Mouse (Mus musculus) embryo, embryonic 9.5 days (tissue): ENCODE data around the gene Hoxc6.

Source experiments
- DNase-seq: peaks from one replicate; pipeline ENCODE4 v3.0.0-alpha.2; 2017; ENCODE audit errors: extremely low spot score

Gene Hoxc6

DNA sequence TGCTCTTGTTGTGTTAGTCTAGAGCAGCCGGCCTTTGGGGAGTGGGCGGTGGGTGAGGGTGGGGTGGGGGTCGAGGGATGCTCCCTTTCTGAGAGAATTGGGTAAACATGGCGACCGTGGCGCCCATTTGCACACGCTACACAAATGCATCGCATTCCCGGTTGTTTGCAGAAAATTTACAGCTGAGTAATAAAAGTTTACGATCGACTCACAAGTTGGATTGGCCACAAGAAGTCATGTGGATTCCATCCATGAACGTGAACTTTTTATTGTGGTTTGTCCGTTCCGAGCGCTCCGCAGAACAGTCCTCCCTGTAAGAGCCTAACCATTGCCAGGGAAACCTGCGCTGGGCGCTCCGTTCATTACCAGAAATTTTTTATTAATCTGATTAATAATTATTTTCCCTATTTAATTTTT is at the start of gene Hoxc6:
Hoxc6 (plus strand) TSS at position 319 of the 417 bp plus-strand sequence.
- no peak for DNase-seq

DNA sequence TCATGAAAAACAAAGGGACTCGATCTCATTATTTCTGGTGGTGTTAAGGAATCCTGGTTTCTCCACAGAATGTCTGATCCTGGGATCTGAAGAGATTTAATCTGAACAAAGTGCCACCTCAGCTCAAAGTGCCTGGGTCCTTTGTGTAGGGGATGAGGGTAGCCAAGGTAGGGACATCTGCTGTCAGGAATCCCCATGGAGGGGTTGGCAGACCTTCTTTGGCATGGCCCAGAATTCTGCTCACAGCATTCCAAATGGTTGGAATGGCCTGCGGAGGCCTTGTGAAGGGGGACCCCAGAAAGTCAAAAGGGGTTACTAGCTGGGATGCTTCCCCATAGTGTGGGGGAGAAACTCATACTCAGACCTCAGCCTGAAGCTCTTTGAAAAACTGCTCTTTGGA is 49.2 kb upstream of the Hoxc6 start:
- no peak for DNase-seq

DNA sequence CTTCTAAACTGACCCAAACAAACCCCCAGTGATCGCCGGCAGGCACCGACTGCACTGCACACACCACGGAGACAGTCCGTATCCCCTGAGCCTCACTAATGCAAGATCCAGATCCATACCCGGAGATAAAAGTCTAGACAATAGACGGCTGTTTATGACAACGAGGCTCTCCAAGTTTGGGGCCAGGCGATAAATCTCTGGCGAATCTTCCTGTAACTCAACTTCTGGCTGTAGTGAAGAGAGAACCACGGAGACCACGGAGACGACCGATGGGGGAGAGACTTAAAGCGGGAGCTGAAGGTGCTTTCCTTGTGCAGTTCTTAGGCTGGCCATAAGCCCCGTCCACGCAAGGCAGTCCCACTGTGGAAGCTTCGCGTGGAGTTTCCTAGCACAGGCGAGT is 48.4 kb upstream of the Hoxc6 start:
- no peak for DNase-seq

DNA sequence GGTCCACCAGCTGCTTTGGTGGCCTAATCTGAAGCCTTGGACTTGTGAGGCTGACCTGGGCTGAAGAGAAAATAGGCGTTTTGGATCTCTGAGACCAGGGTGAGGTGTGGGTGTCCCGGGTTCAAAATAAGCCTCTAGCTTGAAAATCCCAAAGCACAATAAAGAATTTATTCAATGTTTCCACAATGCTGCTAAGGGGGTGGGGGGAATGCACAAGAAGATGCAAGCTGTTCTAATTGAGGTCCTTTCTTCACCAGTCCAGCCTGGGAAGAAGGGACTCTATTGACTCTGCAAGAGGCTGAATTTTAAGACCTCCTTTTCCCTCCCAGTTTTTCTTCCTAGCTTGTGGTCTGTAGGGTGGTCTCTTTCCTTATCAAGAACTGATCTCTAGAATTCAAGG is 47.2 kb upstream of the Hoxc6 start:
- DNase-seq: no peak

DNA sequence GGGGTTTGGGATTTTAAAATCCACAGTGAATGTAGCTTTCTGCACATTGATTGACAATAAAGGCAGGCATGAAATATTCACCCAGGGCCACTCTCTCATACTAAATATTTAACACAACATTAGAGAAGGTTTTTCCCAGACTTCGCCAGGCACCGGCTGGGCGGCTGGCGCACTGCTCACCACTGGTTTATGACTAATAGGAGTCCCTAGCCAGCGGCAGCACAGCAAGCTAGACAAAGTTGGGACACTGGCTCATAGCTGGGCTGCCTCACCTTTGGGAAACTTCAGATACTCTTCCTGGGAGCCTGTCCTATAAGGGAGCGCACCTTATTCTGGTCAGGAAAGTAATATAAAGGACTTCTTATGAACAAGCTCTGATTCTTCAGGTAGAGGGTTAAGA is 44.5 kb upstream of the Hoxc6 start:
- no peak for DNase-seq

DNA sequence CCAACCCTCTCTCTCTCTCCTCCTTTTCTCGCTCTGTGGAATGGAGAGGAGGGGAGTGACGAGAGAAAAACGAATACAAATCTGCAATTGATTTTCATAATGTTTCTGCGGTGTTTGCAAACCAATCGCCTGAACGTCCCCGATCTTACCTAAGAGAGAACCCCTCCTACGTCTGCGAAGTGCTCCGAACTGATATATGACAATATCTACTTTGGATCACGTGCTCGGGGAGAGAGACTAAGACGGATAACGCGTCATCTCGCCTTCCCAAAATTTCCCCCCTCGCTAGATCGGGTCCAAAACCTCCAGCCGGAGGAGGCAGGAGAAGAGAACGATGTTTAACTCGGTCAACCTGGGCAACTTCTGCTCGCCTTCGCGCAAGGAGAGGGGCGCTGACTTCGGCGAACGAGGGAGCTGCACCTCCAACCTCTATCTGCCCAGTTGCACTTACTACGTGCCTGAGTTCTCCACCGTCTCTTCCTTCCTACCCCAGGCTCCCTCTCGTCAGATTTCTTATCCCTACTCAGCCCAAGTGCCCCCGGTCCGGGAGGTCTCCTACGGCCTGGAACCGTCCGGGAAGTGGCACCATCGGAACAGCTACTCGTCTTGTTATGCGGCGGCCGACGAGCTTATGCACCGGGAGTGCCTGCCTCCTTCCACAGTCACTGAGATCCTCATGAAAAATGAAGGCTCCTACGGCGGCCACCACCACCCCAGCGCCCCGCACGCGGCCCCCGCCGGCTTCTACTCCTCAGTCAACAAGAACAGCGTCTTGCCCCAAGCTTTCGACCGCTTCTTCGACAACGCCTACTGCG is 43.7 kb upstream of the Hoxc6 start, which contains the start of gene Hoxc11:
Hoxc11 (plus strand) TSS at position 236 of the 815 bp plus-strand sequence.
- no peak for DNase-seq

DNA sequence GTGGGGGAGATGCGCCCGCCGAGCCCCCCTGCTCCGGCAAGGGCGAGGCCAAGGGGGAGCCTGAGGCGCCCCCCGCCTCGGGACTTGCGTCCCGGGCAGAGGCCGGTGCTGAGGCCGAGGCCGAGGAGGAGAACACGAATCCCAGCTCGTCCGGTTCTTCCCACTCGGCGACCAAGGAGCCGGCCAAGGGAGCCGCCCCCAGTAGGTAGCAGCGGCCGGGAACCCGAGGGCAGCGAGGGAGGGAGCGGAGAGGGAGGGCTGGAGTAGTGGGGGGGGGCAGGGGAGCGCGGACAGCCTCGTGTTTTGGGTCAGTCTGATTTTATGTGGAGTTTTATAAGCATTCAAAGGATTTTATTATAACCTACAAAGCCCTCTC is 43.1 kb upstream of the Hoxc6 start:
- no peak for DNase-seq

DNA sequence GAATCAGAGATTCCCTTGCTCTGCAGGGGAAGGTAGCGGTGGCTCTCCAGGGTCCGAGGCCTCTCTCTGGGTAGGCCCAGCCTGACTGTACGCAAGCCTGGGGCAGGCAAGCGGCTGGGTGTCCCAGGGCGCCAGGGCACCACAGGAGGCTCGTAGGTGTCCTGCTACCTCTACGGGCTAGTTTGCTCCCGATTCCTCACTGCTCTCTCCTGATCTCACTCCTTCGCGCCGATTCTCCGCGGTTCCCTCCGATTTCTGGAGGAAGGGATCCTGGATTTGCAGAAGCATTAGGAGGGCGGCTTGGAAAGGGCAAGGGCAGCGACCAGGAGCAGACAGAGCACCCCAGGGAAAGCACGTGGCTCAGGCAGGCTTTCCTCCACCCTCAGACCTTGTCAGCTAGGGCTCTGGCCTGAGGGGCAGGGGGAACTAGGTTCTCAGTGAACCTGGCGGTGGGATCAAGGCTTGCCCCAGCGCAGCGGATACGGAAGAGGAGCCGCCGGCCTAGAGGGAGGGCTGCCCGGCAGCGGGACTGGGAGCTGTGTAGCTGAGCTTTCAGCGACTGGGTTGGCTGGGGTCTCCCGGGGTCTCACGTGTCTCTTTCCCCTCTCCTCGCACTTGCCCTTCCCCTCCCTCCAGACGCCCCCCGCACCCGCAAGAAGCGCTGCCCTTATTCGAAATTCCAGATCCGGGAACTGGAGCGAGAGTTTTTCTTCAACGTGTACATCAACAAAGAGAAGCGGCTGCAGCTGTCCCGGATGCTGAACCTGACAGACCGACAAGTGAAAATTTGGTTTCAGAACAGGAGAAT is 42.0 kb upstream of the Hoxc6 start:
- DNase-seq: no peak

DNA sequence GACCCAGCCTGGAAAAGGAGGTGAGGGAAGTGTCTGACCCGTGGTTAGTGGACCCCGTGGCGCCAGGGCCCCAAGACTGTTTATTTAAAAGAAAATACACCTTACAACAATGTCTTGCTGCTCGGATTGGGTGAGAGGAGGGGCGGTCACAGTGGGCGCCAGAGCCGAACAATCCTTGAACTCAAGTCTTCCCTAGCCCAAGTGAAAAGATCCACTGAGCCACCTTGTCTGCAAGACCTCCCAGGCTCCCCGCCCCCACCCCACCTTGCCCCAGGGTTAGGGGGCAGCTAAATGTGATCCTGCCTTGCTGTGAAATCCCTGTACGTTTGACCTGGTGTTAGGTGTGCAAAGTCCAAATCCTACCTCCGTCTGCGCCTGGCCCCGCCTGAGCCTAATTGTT is 41.2 kb upstream of the Hoxc6 start:
- DNase-seq: no peak

DNA sequence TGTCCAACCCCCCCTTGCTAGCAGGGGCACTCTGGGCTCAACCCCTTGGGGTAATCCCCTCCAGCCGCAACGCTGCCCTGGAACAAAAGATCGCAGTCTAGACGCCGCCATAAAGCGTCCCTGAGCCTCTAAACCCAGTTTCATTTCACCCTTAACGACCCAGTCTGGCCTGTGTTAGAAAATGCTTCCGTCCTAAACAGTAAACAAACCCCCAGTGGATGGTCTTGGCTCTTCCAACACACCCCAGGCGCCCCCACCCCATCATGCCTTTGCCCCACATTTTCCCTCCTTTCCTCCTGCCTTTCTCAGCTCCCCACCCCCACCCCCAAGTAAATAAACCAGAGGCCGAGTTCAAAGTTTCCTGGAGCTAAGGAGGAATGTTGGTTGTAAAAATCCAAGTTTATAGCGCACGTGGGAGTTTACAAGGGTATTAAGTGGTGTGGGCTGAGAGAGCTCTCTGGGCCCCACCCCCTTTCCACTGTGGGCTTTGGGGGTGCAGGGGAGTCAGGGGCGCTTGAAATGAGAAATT is 38.3 kb upstream of the Hoxc6 start:
- no peak for DNase-seq

DNA sequence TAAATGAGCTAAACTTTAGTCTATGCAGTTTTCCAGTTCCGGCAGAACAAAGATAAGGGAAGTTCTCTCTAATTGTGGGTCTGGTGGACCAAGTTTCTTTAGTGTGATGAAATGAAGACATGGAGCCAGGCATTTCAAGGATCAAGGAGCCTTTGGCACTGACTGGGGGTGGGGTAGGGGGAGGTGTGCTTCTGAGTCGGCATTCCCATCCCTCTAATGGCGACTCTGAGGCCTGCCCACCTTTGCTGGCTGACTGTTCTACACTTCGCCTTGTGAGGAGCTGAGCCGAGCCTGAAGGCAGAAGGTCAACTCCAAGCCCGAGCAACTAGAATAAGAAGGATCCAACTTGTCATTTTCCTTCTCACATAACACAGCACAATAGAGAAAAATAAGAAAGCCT is 36.3 kb upstream of the Hoxc6 start:
- no peak for DNase-seq

DNA sequence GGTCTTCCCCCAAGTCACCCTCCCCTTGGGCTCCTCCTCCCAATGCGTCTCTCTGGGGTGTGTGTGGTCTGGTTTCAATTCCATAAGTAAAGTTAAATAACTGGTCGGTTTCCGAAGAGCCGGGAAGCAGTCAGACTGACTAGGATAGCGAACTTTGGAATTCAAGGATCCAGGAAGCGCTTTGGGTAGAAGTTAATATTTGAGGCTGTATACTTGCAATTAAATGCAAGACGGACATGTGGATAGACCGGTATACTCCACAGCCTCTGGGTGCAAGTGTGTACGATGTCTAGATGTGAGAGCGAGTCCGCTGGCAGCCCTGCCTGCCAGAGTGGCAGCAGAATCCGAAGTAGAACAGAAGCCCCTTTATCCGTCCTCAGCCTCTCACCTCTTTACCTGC is 35.6 kb upstream of the Hoxc6 start:
- no peak for DNase-seq

DNA sequence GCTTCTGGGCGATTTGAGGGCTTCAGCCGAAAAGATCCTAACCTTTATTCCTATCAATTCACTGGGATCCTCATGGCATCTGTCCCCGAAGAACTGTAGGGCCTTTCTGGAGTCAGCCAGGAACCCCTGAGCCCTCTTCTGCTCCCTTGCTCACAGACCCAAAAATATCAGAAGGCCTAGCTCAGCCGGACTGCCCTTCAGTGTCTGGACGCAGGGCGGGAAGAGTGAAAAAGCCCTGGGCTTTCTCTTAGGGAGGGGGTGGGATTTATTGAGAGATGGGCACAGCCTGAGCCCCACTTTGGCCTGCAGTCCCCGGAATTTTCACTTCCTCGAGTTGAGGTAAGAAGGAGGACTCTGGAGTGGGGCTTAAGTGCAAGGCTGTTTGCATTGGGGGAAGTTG is 34.8 kb upstream of the Hoxc6 start:
- no peak for DNase-seq

DNA sequence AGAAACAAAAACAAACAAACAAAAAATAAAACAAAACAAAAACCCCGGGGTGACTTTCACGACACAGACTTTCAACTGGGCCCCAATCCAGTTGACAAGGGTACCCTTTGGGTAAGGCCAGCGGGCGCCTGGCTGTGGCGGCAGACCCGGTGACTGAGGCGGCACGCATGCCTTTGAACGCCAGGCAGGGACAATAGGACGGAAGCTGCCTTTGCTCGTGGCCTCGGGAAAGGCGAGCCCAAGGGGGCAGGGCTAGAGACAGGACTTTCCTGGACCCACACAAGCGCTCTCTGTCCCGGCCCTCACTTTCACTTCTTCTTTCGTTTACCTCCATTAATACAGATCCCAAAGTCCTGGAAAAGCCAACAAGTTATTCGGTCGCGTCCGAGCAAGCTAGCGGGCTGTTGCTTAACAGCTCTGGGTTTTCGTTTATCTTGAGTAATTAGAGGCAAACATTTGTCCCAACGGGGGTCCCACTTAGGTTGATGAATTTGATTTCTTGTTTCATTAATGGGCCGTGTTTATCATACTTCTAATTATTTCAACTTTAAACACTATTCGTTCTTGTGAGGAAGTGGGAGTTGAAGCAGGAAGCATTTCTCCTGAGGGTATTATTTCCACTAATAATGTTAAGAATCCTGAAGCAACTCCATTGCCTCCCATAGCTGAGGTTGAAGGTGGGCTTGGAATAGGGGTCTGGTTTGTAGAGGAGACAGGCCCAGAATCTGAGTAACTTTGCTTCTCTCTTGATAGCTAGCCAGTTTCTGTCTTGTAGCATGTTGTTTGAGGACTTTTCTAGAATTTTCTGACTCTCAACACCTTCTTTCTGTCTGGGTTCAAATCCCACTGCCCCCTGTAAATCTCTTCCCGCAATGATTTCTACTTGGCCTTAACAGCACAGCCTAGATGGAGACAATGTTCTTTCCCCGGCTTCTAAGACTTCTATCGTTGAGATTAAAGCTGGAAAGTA is 34.1 kb upstream of the Hoxc6 start:
- DNase-seq: no peak

DNA sequence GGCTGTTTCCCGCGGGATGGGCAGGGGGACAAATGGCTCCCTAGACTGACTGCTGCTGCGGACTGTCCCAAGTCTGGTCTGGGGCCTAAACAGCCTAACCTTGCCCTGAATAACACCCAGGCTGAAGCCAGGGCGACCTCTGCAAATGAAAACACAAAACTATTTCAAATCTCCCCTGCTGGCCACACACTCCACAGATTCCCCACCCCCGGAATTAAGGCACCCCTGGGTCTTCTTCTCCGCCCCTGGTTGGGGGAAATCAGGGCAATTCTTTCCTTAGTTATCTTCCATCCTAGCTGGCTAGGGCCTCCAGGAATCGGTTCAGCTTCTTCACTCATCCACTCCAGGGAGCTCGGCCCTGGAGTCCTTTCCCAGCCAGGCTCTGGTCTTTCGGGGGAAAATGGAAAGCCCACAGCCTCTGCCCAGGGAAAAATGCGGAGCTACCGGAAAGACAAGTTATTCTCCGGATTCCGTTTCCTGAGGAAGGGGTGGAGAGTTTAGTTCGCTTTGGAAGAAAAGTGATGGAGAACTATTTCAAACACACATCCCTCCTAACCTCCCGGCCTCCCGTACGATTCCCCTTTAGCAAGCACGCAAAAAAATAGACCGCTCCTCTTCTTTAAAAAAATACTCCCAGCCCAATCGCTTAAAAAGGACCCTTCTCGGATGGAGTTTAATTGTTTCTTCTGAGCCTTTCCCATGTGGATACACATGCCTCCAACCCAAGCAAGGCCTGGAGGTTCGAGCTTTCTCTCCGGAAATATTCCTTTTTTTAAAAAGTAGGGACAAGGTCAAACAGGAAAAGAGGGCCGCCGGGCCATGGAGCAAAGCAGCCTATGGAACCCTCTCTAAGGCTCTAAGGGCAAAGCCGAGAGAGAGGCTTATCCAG is 32.8 kb upstream of the Hoxc6 start:
- no peak for DNase-seq

DNA sequence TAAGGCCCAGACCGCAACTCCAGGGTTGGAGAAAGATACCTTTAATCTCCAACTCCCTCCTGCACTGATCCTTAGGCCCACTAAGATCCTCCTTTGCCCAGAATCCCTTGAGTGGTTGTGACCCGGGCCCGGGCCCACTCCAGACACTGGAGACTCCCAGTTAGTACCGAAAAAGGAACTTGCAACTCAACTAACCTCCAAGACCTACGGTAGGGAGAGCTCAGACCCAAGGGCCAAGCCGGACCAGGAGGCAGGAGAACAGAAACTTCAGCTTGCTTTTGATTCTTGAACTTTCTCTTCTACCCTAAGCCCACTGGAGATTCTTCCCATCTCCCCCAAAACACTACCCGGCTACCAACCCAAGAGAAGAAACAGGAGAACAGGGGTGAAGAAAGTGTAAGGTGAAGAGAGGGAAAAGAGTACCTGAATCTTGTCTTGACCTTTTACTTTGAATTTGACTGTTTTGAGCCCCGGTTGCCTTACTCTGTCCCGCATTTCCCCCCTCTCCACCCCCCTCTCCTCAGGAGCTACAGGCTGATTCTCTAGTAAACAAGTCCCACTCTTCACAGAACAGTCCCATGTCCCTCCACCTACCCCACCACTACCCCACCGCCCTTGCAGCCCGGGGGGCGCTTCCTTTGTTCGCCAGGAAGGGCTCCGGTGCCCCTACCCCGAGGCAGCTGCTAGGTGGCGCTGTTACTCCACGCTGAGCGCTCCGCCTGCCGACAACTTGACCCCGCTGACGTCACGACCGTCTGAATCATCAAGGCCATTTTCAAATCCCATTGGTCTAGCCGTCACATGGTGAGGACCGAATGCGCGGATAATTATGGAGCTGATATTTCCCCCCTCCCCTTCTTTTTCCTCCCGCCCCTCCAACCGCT is 31.9 kb upstream of the Hoxc6 start:
- peak; percentile 90 for DNase-seq

DNA sequence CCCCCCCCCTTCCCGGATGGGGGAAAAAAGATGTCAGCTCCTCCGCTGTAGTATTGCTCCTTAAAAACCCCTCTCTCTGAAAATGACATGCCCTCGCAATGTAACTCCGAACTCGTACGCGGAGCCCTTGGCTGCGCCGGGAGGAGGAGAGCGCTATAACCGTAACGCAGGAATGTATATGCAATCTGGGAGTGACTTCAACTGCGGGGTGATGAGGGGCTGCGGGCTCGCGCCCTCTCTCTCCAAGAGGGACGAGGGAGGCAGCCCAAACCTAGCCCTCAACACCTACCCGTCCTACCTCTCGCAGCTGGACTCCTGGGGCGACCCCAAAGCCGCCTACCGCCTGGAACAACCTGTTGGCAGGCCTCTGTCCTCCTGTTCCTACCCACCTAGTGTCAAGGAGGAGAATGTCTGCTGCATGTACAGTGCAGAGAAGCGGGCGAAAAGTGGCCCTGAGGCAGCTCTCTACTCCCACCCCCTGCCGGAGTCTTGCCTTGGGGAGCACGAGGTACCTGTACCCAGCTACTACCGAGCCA is 31.2 kb upstream of the Hoxc6 start, which contains the start of gene Hoxc10:
Hoxc10 (plus strand) TSS at position 21 of the 536 bp plus-strand sequence.
- no peak for DNase-seq

DNA sequence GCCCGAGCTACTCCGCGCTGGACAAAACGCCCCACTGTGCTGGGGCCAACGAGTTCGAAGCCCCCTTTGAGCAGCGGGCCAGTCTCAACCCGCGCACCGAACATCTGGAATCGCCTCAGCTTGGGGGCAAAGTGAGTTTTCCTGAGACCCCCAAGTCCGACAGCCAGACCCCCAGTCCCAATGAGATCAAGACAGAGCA is 30.8 kb upstream of the Hoxc6 start, which contains the start of gene Hoxc5:
Hoxc5 (plus strand) TSS at position 132 of the 199 bp plus-strand sequence.
- DNase-seq: no peak
